Mouse (Mus musculus): ENCODE results near the gene Esrrg. TPM values are rescaled to one million over a fixed set of nuclear protein-coding genes. Genes with fewer than 3 reads are reported as not detected.

The Esrrg gene
- total RNA-seq, 2 experiments from 2014 or later, result not detected

- no peak for ATAC-seq (ENCODE audit: poor library complexity, severe bottlenecking)
Measured at GRCm38 (mm10) chr1:187823351-187823750, 214.8 kb downstream of the Esrrg start.

- no peak for ATAC-seq (ENCODE audit: poor library complexity, severe bottlenecking)
Measured at GRCm38 (mm10) chr1:187825421-187826097, 217.0 kb downstream of the Esrrg start.

- ATAC-seq (ENCODE audit: poor library complexity, severe bottlenecking), result no peak
Measured at GRCm38 (mm10) chr1:187826140-187826539, 217.5 kb downstream of the Esrrg start.

GRCm38 (mm10) chr1:187826869-187827268 lies 218.3 kb downstream of the Esrrg start:
- no peak for ATAC-seq (ENCODE audit: poor library complexity, severe bottlenecking)

GRCm38 (mm10) chr1:187830937-187831336 lies 222.3 kb downstream of the Esrrg start:
- no peak for ATAC-seq (ENCODE audit: poor library complexity, severe bottlenecking)

GRCm38 (mm10) chr1:187832851-187833250 lies 224.3 kb downstream of the Esrrg start:
- ATAC-seq (ENCODE audit: poor library complexity, severe bottlenecking), result no peak

- no peak for ATAC-seq (ENCODE audit: poor library complexity, severe bottlenecking)
Measured at GRCm38 (mm10) chr1:187834576-187834975, 226.0 kb downstream of the Esrrg start.

- no peak for ATAC-seq (ENCODE audit: poor library complexity, severe bottlenecking)
Measured at GRCm38 (mm10) chr1:187836384-187836783, 227.8 kb downstream of the Esrrg start.

- no peak for ATAC-seq (ENCODE audit: poor library complexity, severe bottlenecking)
Measured at GRCm38 (mm10) chr1:187836876-187837275, 228.3 kb downstream of the Esrrg start.

GRCm38 (mm10) chr1:187841629-187842028 lies 233.0 kb downstream of the Esrrg start:
- ATAC-seq (ENCODE audit: poor library complexity, severe bottlenecking), result no peak

GRCm38 (mm10) chr1:187842702-187843101 lies 234.1 kb downstream of the Esrrg start:
- no peak for ATAC-seq (ENCODE audit: poor library complexity, severe bottlenecking)

- ATAC-seq (ENCODE audit: poor library complexity, severe bottlenecking), result no peak
Measured at GRCm38 (mm10) chr1:187854148-187854547, 245.6 kb downstream of the Esrrg start.

- ATAC-seq (ENCODE audit: poor library complexity, severe bottlenecking), result no peak
Measured at GRCm38 (mm10) chr1:187862339-187862738, 253.7 kb downstream of the Esrrg start.

GRCm38 (mm10) chr1:187868427-187868826 lies 259.8 kb downstream of the Esrrg start:
- ATAC-seq (ENCODE audit: poor library complexity, severe bottlenecking), result 0 out of 2 replicates have a peak, but pooled peaks have one; percentile 27

GRCm38 (mm10) chr1:187872208-187872607 lies 263.6 kb downstream of the Esrrg start:
- ATAC-seq (ENCODE audit: poor library complexity, severe bottlenecking), result no peak

GRCm38 (mm10) chr1:187872744-187873143 lies 264.2 kb downstream of the Esrrg start:
- no peak for ATAC-seq (ENCODE audit: poor library complexity, severe bottlenecking)

- no peak for ATAC-seq (ENCODE audit: poor library complexity, severe bottlenecking)
Measured at GRCm38 (mm10) chr1:187873770-187874169, 265.2 kb downstream of the Esrrg start.

- no peak for ATAC-seq (ENCODE audit: poor library complexity, severe bottlenecking)
Measured at GRCm38 (mm10) chr1:187887270-187887669, 278.7 kb downstream of the Esrrg start.

- no peak for ATAC-seq (ENCODE audit: poor library complexity, severe bottlenecking)
Measured at GRCm38 (mm10) chr1:187888142-187888541, 279.6 kb downstream of the Esrrg start.

GRCm38 (mm10) chr1:187889096-187889495 lies 280.5 kb downstream of the Esrrg start:
- ATAC-seq (ENCODE audit: poor library complexity, severe bottlenecking), result no peak

- ATAC-seq (ENCODE audit: poor library complexity, severe bottlenecking), result no peak
Measured at GRCm38 (mm10) chr1:187891262-187891661, 282.7 kb downstream of the Esrrg start.

- ATAC-seq (ENCODE audit: poor library complexity, severe bottlenecking), result no peak
Measured at GRCm38 (mm10) chr1:187895459-187895858, 286.9 kb downstream of the Esrrg start.

- no peak for ATAC-seq (ENCODE audit: poor library complexity, severe bottlenecking)
Measured at GRCm38 (mm10) chr1:187896291-187896690, 287.7 kb downstream of the Esrrg start.
